Mouse (Mus musculus): ENCODE results near the gene Pom121l2. TPM values are rescaled to one million over a fixed set of nuclear protein-coding genes. Genes with fewer than 3 reads are reported as not detected.

Gene Pom121l2
- not detected in 2 replicates for polyA plus RNA-seq (2015; fragmentation: Nextera tagmentation; extraction: Ambion mirVana)

DNA sequence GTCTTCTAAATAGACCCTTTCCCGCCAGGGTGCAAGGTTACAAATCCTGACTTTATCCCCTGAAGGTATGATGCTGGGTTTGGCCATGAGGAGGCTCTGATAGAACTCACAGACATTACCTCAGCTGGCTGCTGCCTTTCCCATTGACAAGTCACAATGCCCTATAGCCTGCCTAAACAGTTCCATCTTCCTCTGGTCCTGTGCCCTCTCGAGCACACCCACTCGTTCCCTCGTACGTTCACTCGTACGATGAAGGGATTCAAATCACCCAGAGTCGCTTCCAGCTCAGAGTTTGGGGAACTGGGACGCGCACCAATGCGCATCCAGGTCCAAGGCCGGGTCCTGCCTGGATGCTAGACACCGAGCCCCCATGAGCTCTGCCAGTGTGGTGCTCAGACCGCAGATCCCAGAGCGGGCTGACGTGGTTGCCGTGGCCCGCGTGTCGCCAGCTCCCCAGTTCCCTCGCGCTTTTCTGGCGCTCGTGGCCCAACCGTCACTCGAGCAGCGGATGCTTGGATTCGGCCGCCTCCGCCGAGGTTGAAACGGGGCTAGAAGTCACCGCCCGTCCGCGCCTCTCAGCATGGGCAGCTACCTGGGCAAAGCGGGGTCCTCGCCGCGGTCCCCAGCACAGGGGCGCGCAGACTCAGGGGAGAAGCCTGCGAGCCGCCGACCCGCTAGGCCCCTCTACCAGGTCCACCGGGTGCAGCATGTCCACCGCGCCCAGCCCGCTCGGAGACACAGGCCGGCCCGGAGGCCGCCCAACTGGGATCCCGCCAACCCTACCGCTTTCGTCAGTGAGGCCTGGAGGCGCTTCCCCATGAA lies at the start of gene Pom121l2:
TSS of gene Pom121l2 (plus strand) at position 214 of the 822 bp plus-strand sequence.
- Histone ChIP-seq H3K9me3 (ENCODE audit: control insufficient read depth) (no peaks in the 10 kb centered on the region), H3K27ac (ENCODE audit: low read depth, low read length) (no peak within 1 kb of the TSS), H3K36me3 (ENCODE audit: control insufficient read depth, insufficient read depth) (no peaks in the 10 kb centered on the region), H3K9ac (ENCODE audit: low read depth, low read length) (peak within 1 kb of the TSS; percentile 40), H3K4me3 (ENCODE audit: low read depth, low read length) (peak within 1 kb of the TSS; percentile 43), H3K27me3 (replicated peaks; ENCODE audit: control insufficient read depth, insufficient read depth, low read length) (peaks cover 37% of the 10 kb centered on the region), H3K4me1 (replicated peaks; ENCODE audit: control insufficient read depth, insufficient read depth, low read length) (no peaks in the 10 kb centered on the region), H3K4me2 (replicated peaks; ENCODE audit: low read depth) (peak within 1 kb of the TSS; percentile 79)
- 1% methylated on average over 58 of the region's 58 CpGs for WGBS
- no peak for TF ChIP-seq CTCF (IDR thresholded peaks at IDR 0.05; ENCODE audit: low read depth)
- 0 out of 2 replicates have a peak, but pooled peaks have one; percentile 10 for ATAC-seq

DNA sequence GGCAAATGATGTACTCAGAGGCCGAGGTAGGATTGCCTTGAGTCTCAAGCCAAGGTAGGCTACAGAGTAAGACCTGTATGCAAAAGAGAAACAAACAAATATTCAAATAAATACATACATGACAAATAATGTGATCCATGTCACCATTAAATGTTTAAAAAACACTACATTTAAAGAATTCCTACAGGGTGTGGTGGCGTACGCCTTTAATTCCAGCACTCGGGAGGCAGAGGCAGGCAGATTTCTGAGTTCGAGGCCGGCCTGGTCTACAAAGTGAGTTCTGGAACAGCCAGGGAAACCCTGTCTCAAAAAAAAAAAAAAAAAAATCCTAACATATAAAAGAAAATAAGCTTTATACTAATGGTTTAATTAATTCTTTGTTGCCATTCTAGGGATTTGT lies 49.3 kb upstream of the Pom121l2 start:
- no peak for TF ChIP-seq CTCF (IDR thresholded peaks at IDR 0.05; ENCODE audit: low read depth)
- Histone ChIP-seq H3K9ac (ENCODE audit: low read depth, low read length) (no peak overlapping the region), H3K36me3 (ENCODE audit: control insufficient read depth, insufficient read depth) (no peaks in the 10 kb centered on the region), H3K4me3 (ENCODE audit: low read depth, low read length) (no peak overlapping the region), H3K4me1 (replicated peaks; ENCODE audit: control insufficient read depth, insufficient read depth, low read length) (no peaks in the 10 kb centered on the region), H3K9me3 (ENCODE audit: control insufficient read depth) (no peaks in the 10 kb centered on the region), H3K27me3 (replicated peaks; ENCODE audit: control insufficient read depth, insufficient read depth, low read length) (no peaks in the 10 kb centered on the region), H3K27ac (ENCODE audit: low read depth, low read length) (no peak overlapping the region), H3K4me2 (replicated peaks; ENCODE audit: low read depth) (no peak overlapping the region)
- 81% methylated on average over 6 of the region's 6 CpGs for WGBS
- ATAC-seq: no peak

DNA sequence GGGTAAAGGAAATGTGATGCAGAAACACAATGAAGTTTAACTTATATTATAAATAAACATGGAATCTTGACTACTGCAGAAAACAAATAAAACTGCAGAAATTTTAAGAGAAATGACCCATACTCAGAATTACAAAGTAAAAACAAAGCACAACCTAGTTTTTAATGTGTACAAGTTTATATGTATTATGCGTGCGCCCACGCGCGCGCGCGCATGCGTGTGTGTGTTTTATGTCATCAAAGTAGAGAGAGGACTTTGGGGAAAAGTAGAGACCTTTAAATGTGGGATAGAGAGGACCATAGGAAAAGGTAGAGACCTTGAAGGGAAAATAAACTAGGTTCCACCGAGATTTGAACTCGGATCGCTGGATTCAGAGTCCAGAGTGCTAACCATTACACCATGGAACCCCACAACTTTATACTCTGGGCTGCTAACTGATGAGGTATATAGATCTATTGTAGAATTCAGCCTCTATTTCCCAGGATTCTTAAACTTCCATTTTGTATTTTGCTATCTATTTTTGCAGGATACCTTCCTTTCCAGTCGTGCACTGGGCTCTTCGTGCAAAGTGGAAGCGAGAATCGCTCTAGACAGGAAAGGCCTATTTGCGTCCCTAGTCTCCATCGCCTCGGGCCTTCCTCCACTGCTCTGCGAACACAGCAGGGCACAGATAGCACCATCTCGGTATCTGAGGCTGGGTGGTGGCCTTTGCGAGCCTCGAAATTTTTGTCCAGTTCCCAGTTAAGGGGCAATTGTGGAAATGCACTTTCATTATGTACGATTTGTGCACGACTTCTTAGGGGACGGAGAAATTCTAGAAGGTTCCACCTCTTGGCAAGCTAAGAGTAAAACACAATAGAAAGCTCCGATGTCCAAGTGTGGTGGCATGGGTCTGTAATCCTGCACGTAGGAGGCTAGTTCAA lies 47.1 kb upstream of the Pom121l2 start:
- Histone ChIP-seq H3K4me2 (replicated peaks; ENCODE audit: low read depth) (peak overlapping the region; percentile 40), H3K36me3 (ENCODE audit: control insufficient read depth, insufficient read depth) (no peaks in the 10 kb centered on the region), H3K4me1 (replicated peaks; ENCODE audit: control insufficient read depth, insufficient read depth, low read length) (no peaks in the 10 kb centered on the region), H3K9me3 (ENCODE audit: control insufficient read depth) (no peaks in the 10 kb centered on the region), H3K27ac (ENCODE audit: low read depth, low read length) (no peak overlapping the region), H3K27me3 (replicated peaks; ENCODE audit: control insufficient read depth, insufficient read depth, low read length) (no peaks in the 10 kb centered on the region), H3K4me3 (ENCODE audit: low read depth, low read length) (peak overlapping the region; percentile 16; the same call in 1 of the 2 replicates), H3K9ac (ENCODE audit: low read depth, low read length) (no peak overlapping the region)
- ATAC-seq: no peak
- 27% methylated on average over 28 of the region's 28 CpGs for WGBS
- TF ChIP-seq CTCF (IDR thresholded peaks at IDR 0.05; ENCODE audit: low read depth): no peak

DNA sequence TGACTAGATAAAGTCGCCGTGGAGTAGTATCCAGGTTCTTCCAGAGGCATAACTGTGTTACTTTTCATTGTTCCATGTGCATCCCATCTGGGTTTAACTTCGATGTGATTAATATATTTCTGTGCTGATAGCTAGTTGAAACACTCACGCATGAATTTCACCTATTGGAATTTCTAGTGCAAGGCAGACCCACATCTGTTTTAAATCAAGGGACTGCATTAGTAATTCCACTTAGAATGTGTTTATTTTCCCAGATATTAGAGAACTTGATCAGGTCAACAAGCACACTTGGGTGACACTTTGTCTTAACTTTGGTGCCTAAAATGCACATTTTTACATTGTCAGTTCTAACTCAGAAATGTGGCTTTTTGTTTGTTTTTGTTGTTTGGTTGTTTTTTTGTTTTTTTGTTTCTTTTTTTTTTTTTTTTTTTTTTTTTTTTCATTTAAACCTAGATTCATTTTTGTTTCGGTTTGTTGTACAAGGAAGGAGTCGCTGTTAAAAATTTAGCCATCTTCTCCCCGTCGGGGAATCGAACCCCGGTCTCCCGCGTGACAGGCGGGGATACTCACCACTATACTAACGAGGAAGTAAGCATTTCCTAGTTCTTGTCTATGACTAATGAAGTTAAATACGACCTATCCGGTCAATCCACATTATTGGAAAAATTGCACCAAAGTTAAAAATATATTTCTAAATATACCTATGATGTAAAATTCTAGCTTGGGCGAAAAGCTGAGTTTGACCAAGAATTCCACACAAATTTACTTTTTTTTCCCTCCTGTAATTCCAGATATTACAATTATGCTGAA lies 45.8 kb upstream of the Pom121l2 start:
- Histone ChIP-seq H3K4me2 (replicated peaks; ENCODE audit: low read depth) (peak overlapping the region; percentile 32), H3K36me3 (ENCODE audit: control insufficient read depth, insufficient read depth) (no peaks in the 10 kb centered on the region), H3K27ac (ENCODE audit: low read depth, low read length) (no peak overlapping the region), H3K4me3 (ENCODE audit: low read depth, low read length) (no peak overlapping the region), H3K9ac (ENCODE audit: low read depth, low read length) (no peak overlapping the region), H3K4me1 (replicated peaks; ENCODE audit: control insufficient read depth, insufficient read depth, low read length) (no peaks in the 10 kb centered on the region), H3K9me3 (ENCODE audit: control insufficient read depth) (no peaks in the 10 kb centered on the region), H3K27me3 (replicated peaks; ENCODE audit: control insufficient read depth, insufficient read depth, low read length) (no peaks in the 10 kb centered on the region)
- TF ChIP-seq CTCF (IDR thresholded peaks at IDR 0.05; ENCODE audit: low read depth): no peak
- ATAC-seq: 0 out of 2 replicates have a peak, but pooled peaks have one; percentile 11
- 18% methylated on average over 17 of the region's 17 CpGs for WGBS

DNA sequence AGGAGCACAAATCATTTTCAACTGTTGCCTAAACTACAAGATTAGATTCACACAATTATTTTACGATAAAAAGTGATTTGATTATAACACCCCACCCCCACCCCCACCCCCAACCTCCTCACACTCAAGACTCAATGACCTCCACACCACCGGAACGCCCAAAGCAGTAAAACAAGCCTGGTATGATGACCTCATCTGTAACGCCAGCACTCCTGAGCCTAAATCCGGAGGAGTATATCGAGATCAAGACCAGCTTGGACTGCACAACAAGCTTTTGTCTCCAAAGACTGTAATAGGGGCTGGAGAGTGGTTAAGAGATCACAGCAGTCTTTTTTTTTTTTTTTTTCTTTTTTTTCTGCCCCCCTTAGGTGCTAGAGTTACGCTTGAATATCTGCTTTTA lies 45.2 kb upstream of the Pom121l2 start:
- no peaks in the 10 kb centered on the region for H3K9me3 ChIP-seq (ENCODE audit: control insufficient read depth)
- H3K4me3 ChIP-seq (ENCODE audit: low read depth, low read length): no peak overlapping the region
- WGBS: 11% methylated on average over 7 of the region's 7 CpGs

More for the DNA sequence above, 45.2 kb upstream of the Pom121l2 start:
- Histone ChIP-seq H3K27ac (ENCODE audit: low read depth, low read length) (no peak overlapping the region), H3K27me3 (replicated peaks; ENCODE audit: control insufficient read depth, insufficient read depth, low read length) (no peaks in the 10 kb centered on the region), H3K4me2 (replicated peaks; ENCODE audit: low read depth) (peak overlapping the region; percentile 32), H3K9ac (ENCODE audit: low read depth, low read length) (no peak overlapping the region), H3K36me3 (ENCODE audit: control insufficient read depth, insufficient read depth) (no peaks in the 10 kb centered on the region), H3K4me1 (replicated peaks; ENCODE audit: control insufficient read depth, insufficient read depth, low read length) (no peaks in the 10 kb centered on the region)
- ATAC-seq: 0 out of 2 replicates have a peak, but pooled peaks have one; percentile 29
- no peak for TF ChIP-seq CTCF (IDR thresholded peaks at IDR 0.05; ENCODE audit: low read depth)
